Mouse (Mus musculus) ovary, postnatal 36 days (tissue): ENCODE data around the gene Scml4.

Source experiments
- DNase-seq: peaks from one replicate; pipeline ENCODE4 v3.0.0; 2022; ENCODE audit warnings: low spot score, mixed read lengths

Gene Scml4

GRCm38 (mm10) chr10:42994331-42994782, 134.2 kb downstream of the Scml4 start:
- no peak for DNase-seq

DNA sequence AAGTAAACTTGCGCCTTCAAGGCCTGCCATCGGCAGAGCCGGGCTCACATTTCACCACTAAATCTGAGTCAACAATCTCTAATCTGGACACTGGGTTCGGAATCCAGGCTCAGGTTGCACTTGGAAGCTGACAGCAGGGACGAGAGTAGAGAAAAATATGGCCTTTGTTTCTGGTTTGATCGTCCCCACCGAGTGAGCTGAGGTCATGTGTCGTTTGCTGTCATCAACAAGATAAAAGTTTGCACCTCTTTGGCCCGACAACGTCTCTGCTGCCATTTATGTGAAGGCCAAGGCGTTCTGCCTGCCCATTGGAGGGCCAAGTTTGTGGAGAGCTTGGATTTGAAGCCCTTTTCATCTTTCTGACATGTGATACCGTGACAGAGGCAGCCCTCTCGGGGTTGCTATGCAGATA, 135.3 kb downstream of the Scml4 start:
- DNase-seq = no peak

- DNase-seq = no peak
Observed at GRCm38 (mm10) chr10:42997278-42997677, 137.1 kb downstream of the Scml4 start.

- no peak for DNase-seq
Observed at GRCm38 (mm10) chr10:42999324-42999723, 139.2 kb downstream of the Scml4 start.

- no peak for DNase-seq
Observed at GRCm38 (mm10) chr10:43001433-43001832, 141.3 kb downstream of the Scml4 start.

GRCm38 (mm10) chr10:43002066-43002678, 142.0 kb downstream of the Scml4 start:
- DNase-seq = no peak

- DNase-seq = no peak
Observed at GRCm38 (mm10) chr10:43002721-43003465, 142.7 kb downstream of the Scml4 start.

DNA sequence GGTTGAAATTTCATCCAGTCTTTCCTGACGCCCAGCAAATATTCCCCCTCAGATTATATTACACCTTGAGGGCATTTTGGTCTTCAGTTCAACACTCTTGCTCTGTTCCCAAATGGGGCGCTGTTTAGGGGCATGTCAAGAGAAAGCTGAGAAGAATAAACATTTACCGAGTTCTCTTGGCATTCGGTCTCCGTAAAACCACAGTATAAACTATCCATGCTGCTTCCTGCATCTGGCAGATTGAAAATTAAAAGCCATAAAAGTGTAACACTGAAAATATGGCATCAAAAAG, 143.2 kb downstream of the Scml4 start:
- no peak for DNase-seq

GRCm38 (mm10) chr10:43004174-43004734, 144.1 kb downstream of the Scml4 start:
- no peak for DNase-seq

- DNase-seq = no peak
Observed at GRCm38 (mm10) chr10:43005031-43005430, 144.9 kb downstream of the Scml4 start.

- DNase-seq = no peak
Observed at GRCm38 (mm10) chr10:43005677-43006076, 145.5 kb downstream of the Scml4 start.

DNA sequence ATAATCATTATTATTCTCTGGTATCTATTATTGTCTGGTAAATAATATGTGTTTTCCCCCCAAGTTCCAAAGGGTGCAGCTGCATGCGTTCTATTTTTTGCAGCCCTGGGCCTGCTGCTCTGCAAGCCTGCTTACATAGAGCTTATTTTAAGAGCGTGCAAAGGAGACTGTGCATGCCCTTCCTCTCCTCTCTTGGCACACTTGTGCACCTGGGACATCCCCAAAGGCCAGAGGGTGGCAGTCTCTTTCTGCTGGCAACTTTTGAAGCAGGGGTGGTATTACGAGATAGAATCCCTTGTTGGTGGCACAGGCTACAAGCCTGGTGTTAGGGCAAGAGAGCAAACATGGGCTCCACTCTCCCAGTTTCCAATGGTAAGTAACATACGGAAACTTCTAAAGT, 146.4 kb downstream of the Scml4 start:
- no peak for DNase-seq

DNA sequence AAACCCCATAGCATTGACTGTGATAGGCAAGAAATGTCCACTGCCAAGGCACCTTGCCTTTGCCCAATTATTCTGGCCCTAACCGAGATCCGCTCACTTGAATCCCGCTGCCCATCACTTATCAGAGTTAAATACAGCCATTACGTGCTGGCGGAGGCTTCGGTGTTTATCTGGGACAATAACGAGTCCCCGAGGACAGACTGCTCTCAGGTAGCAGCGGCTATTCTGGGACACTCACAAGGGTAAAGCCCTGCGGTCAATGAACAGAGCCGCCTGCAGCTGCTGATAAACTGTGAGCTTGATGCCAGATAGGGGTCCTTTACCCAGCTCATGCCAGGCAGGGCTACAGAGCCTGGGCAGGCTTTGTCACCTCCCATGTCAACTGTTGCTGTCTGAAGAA, 147.9 kb downstream of the Scml4 start:
- no peak for DNase-seq
